Mouse (Mus musculus): ENCODE results near the gene Naa11. TPM values are rescaled to one million over a fixed set of nuclear protein-coding genes. Genes with fewer than 3 reads are reported as not detected.

Gene Naa11
- total RNA-seq (2023; ENCODE audit: inconsistent age): not detected in 4 replicates

DNA sequence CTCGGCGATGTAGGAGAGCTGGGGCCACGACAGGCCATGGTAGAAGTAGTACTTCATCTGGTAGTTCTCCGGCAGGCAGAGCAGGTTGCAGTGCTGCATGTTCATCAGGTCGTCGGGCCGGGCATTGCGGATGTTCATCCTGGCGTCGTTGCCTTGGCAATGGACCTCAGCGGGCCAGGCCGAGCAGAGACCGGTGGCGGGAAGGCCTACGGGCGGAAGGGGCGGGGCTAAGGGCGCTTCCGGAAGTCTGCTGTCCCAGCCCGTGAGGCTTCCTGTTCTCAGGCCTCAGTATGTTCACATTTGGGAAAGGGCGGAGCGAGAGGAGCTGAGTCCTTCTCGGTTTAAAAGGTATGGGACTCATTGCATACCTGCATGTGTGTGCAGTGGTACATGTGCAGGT, at the start of gene Naa11:
Gene Naa11, minus strand, starts transcription at position 220 of the 400 bp plus-strand sequence.

Other genes starting within 250 kb of the Naa11 start
- gene Gk2, start 64.6 kb upstream of the Naa11 start, total RNA-seq (2023; ENCODE audit: inconsistent age): not detected in 4 replicates

Data from B cell, adult (primary cell).